Mouse (Mus musculus) testis, adult 2 months (tissue): ENCODE measurements around the gene Notch1. TPM values are rescaled to one million over a fixed set of nuclear protein-coding genes. Genes with fewer than 3 reads are reported as not detected.
A peak's percentile ranks its signal among the peaks of the same experiment; 100 is the strongest.

Experiments used
- H3K27ac ChIP-seq: fragments of 200-500 bp; 2 replicates; pipeline ENCODE4 v1.5.1; 2012; ENCODE audit warnings: low read depth, low read length; ENCODE audit not compliant: control insufficient read depth, insufficient read depth
- H3K27me3 ChIP-seq: fragments of 200-500 bp; 2 replicates; pipeline ENCODE4 v1.6.1; 2012; ENCODE audit warnings: mild to moderate bottlenecking, low read length, moderate library complexity; ENCODE audit not compliant: control insufficient read depth, insufficient read depth
- H3K36me3 ChIP-seq: fragments of 200-500 bp; 2 replicates; pipeline ENCODE4 v1.6.1; 2012; ENCODE audit warnings: mild to moderate bottlenecking, low read length; ENCODE audit not compliant: control insufficient read depth, insufficient read depth
- H3K4me1 ChIP-seq: fragments of 200-500 bp; 2 replicates; pipeline ENCODE4 v1.6.1; 2012; ENCODE audit warnings: low read length; ENCODE audit not compliant: control insufficient read depth, insufficient read depth
- H3K4me3 ChIP-seq: fragments of 200-500 bp; 2 replicates; pipeline ENCODE4 v1.5.1; 2012; ENCODE audit warnings: low read depth, mild to moderate bottlenecking, low read length, moderate library complexity, mixed read lengths; ENCODE audit not compliant: control insufficient read depth
- CTCF ChIP-seq: fragments of 200-500 bp; IDR thresholded peaks from 2 replicates; pipeline ENCODE4 v1.5.1; 2012; ENCODE audit warnings: low read depth, mild to moderate bottlenecking, inconsistent platforms, low read length, moderate library complexity; ENCODE audit not compliant: control insufficient read depth, insufficient read depth, insufficient replicate concordance
- POLR2A ChIP-seq: fragments of 200-500 bp; IDR thresholded peaks from 2 replicates; pipeline ENCODE4 v1.6.1; 2012; ENCODE audit warnings: low read depth, mild to moderate bottlenecking, inconsistent platforms, low read length, moderate library complexity; ENCODE audit not compliant: control insufficient read depth
- polyA plus RNA-seq: library from polyadenylated mRNA; depleted of rRNA; stranded (reverse); fragments of >200 nt; gene quantifications from 2 replicates; pipeline ENCODE4 v1.2.3, GENCODE M21; 2012; rRNA removed

Notch1 gene
- polyA plus RNA-seq, 1 experiment: 3.0 TPM

- Histone ChIP-seq H3K27me3 (no peaks in the 10 kb centered on the region), H3K27ac (no peak overlapping the region; the same call in 1 of the 2 replicates), H3K4me1 (peaks cover 12% of the 10 kb centered on the region), H3K36me3 (peaks cover 2% of the 10 kb centered on the region), H3K4me3 (no peak overlapping the region)
- no peak for TF ChIP-seq CTCF
- no peak for TF ChIP-seq POLR2A
Measured at GRCm38 (mm10) chr2:26410931-26411411, 105.5 kb downstream of the Notch1 start.

GRCm38 (mm10) chr2:26410091-26410490, 106.4 kb downstream of the Notch1 start:
- TF ChIP-seq CTCF: no peak
- no peak for TF ChIP-seq POLR2A
- Histone ChIP-seq H3K36me3 (peaks cover under 1% of the 10 kb centered on the region; the same call in 1 of the 2 replicates), H3K27me3 (no peaks in the 10 kb centered on the region), H3K27ac (no peak overlapping the region), H3K4me1 (peaks cover 12% of the 10 kb centered on the region), H3K4me3 (no peak overlapping the region)

DNA sequence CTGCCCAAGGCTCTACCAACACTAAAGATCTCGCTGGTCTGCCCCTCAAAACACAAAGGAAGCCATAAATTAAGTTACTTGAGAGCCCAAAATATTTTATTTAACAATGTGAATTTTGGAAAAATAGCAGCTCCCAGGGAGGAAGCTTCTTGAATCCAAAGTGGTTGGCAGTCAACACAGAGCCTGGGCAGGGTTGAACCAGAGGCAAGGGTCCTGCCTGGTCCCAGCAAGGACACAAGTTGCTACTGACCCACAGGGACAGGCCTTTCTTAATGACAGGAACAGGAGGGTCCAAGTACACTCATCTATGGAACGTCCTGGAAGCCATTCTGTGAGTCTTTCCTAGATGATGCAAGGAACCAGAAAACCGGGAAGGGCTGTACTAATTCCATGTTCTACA, 107.1 kb downstream of the Notch1 start:
- Histone ChIP-seq H3K27me3 (no peaks in the 10 kb centered on the region), H3K36me3 (no peaks in the 10 kb centered on the region), H3K4me3 (peak overlapping the region; percentile 64), H3K4me1 (peaks cover 12% of the 10 kb centered on the region), H3K27ac (no peak overlapping the region)
- TF ChIP-seq POLR2A (no peak), CTCF (no peak)

DNA sequence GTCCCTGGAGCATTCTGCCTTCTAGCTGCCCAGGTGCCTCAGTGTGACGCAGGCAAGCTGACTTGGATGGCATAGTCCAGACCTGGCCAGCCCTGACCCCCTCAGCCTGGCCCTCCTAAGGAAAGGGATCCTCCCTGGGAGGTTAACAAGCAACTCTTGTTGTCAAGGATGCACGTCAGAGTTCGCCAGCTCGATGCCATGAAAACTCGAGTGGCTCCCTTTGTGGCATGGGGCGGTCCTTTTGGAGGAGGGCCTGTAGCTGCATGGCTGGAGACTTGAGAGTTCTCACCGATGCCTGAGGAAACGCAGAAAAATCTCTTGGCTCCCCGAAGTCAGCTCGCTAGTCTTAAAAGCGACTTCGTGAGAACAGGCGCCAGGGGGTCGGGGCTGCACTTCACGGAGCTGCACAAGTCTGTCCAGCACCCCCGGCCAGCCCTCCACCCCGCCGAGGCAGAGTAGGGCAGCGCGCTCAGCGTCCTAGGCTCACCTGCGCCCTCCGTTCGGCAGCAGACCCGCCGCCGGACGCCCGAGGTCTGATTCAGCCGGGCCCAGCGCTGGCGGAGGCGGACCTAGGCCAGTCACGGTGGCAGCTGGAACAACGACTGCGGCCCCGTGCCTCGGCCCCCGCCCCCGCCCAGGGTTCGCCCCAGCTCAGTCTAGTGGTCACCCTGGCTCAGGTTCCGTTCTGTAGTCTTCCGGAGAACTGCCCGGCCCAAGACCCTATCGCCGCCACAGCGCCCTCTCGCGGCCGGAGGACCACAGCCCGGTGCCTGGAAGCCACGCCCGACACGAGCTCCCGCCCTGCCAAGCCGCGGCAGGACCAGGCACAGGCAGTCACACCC, 107.7 kb downstream of the Notch1 start, which contains the start of gene Inpp5e:
Gene Inpp5e, minus strand, starts transcription at position 689 of the 842 bp plus-strand sequence.
- TF ChIP-seq CTCF (peak; percentile 95), POLR2A (peak; percentile 53)
- Histone ChIP-seq H3K4me3 (peak within 1 kb of the TSS; percentile 64), H3K27ac (peak within 1 kb of the TSS; percentile 2), H3K27me3 (no peaks in the 10 kb centered on the region), H3K36me3 (no peaks in the 10 kb centered on the region), H3K4me1 (peaks cover 12% of the 10 kb centered on the region)

Other genes starting within 250 kb of the Notch1 start
- 90.3 and 101 TPM in 2 replicates for gene Ccdc187, start 222.1 kb downstream of the Notch1 start, polyA plus RNA-seq
- gene Gpsm1, start 201.1 kb downstream of the Notch1 start, polyA plus RNA-seq: 16.6 and 20.5 TPM in 2 replicates
- 6.2 and 6.5 TPM in 2 replicates for gene Dnlz, start 164.6 kb downstream of the Notch1 start, polyA plus RNA-seq
- 0.75 and 1.9 TPM in 2 replicates for gene Card9, start 155.7 kb downstream of the Notch1 start, polyA plus RNA-seq
- gene Snapc4, start 136.0 kb downstream of the Notch1 start, polyA plus RNA-seq: 20.2 and 22.5 TPM in 2 replicates
- gene Entr1, start 127.3 kb downstream of the Notch1 start, polyA plus RNA-seq: 388 and 401 TPM in 2 replicates
- gene Pmpca, start 127.3 kb downstream of the Notch1 start, polyA plus RNA-seq: 65.5 and 74.1 TPM in 2 replicates
- 67.3 and 71.0 TPM in 2 replicates for gene Inpp5e, start 107.5 kb downstream of the Notch1 start, polyA plus RNA-seq
- 58.1 and 58.6 TPM in 2 replicates for gene Sec16a, start 71.4 kb downstream of the Notch1 start, polyA plus RNA-seq
- 27.4 and 41.2 TPM in 2 replicates for gene Egfl7, start 63.4 kb upstream of the Notch1 start, polyA plus RNA-seq
- gene Gm20532, start 70.0 kb upstream of the Notch1 start, polyA plus RNA-seq: not detected in 2 replicates
- 223 and 249 TPM in 2 replicates for gene Agpat2, start 87.8 kb upstream of the Notch1 start, polyA plus RNA-seq
- 10.3 and 12.0 TPM in 2 replicates for gene Fam69b, start 111.8 kb upstream of the Notch1 start, polyA plus RNA-seq
- not detected in 2 replicates for gene Lcn4, start 154.6 kb upstream of the Notch1 start, polyA plus RNA-seq